Mouse (Mus musculus): ENCODE measurements around the gene Rnasel. TPM values are rescaled to one million over a fixed set of nuclear protein-coding genes. Genes with fewer than 3 reads are reported as not detected.
"Not testable (repeated sequence)": the region's sequence is repeated elsewhere in the genome, so short reads cannot be mapped to it uniquely, and the experiment has no call there.

Gene Rnasel
- polyA plus RNA-seq, 1 experiment from 2014 or later: 16.2 TPM

- Histone ChIP-seq H3K4me1 (peaks cover 28% of the 10 kb centered on the region), H3K9me3 (no peaks in the 10 kb centered on the region), H3K4me2 (peak overlapping the region; percentile 63), H3K9ac (peak overlapping the region; percentile 72), H3K36me3 (peaks cover 5% of the 10 kb centered on the region; the same call in 1 of the 2 replicates), H3K4me3 (peak overlapping the region; percentile 47), H3K27ac (0 out of 2 replicates have a peak overlapping the region, but pooled peaks have one; percentile 11), H3K27me3 (no peaks in the 10 kb centered on the region)
- 38% methylated on average over 6 of the region's 6 CpGs for WGBS
- no peak for ATAC-seq (ENCODE audit: insufficient number of reproducible peaks, insufficient read depth, low FRiP score, low TSS enrichment, low read depth)
Measured at GRCm38 (mm10) chr1:153750054-153750453, 828 bp downstream of the Rnasel start.

- 47% methylated on average over 13 of the region's 13 CpGs for WGBS
Measured at GRCm38 (mm10) chr1:153751763-153752301, 2.6 kb downstream of the Rnasel start.

GRCm38 (mm10) chr1:153752521-153752920 lies 3.3 kb downstream of the Rnasel start:
- no peaks in the 10 kb centered on the region for H3K27me3 ChIP-seq
- no peak overlapping the region for H3K4me3 ChIP-seq
- H3K27ac ChIP-seq: no peak overlapping the region
- H3K9ac ChIP-seq: peak overlapping the region; percentile 46
- H3K36me3 ChIP-seq: peaks cover 5% of the 10 kb centered on the region; the same call in 1 of the 2 replicates
- no peaks in the 10 kb centered on the region for H3K9me3 ChIP-seq
- no peak for ATAC-seq (ENCODE audit: insufficient number of reproducible peaks, insufficient read depth, low FRiP score, low TSS enrichment, low read depth)
- peak overlapping the region; percentile 46 for H3K4me2 ChIP-seq
- H3K4me1 ChIP-seq: peaks cover 23% of the 10 kb centered on the region
- 85% methylated on average over 6 of the region's 6 CpGs for WGBS

More at GRCm38 (mm10) chr1:153751763-153752301, 2.6 kb downstream of the Rnasel start:
- Histone ChIP-seq H3K4me1 (peaks cover 23% of the 10 kb centered on the region), H3K4me3 (peak overlapping the region; percentile 20), H3K4me2 (peak overlapping the region; percentile 46), H3K9ac (peak overlapping the region; percentile 46), H3K27ac (no peak overlapping the region), H3K36me3 (peaks cover 5% of the 10 kb centered on the region; the same call in 1 of the 2 replicates), H3K27me3 (no peaks in the 10 kb centered on the region), H3K9me3 (no peaks in the 10 kb centered on the region)
- ATAC-seq (ENCODE audit: insufficient number of reproducible peaks, insufficient read depth, low FRiP score, low TSS enrichment, low read depth): no peak

GRCm38 (mm10) chr1:153753725-153754464 lies 4.7 kb downstream of the Rnasel start:
- H3K36me3 ChIP-seq: peaks cover 11% of the 10 kb centered on the region; the same call in 1 of the 2 replicates
- H3K27ac ChIP-seq: no peak overlapping the region
- H3K9ac ChIP-seq: no peak overlapping the region
- 80% methylated on average over 25 of the region's 25 CpGs for WGBS
- H3K4me3 ChIP-seq: no peak overlapping the region
- no peak overlapping the region for H3K4me2 ChIP-seq
- H3K4me1 ChIP-seq: peaks cover 16% of the 10 kb centered on the region
- no peaks in the 10 kb centered on the region for H3K27me3 ChIP-seq
- no peak for ATAC-seq (ENCODE audit: insufficient number of reproducible peaks, insufficient read depth, low FRiP score, low TSS enrichment, low read depth)
- no peaks in the 10 kb centered on the region for H3K9me3 ChIP-seq

GRCm38 (mm10) chr1:153764136-153764535 lies 14.9 kb downstream of the Rnasel start:
- Histone ChIP-seq H3K9me3 (no peaks in the 10 kb centered on the region), H3K36me3 (no peaks in the 10 kb centered on the region), H3K4me3 (no peak overlapping the region), H3K9ac (no peak overlapping the region), H3K27me3 (no peaks in the 10 kb centered on the region), H3K4me2 (no peak overlapping the region), H3K4me1 (no peaks in the 10 kb centered on the region), H3K27ac (no peak overlapping the region)
- 86% methylated on average over 11 of the region's 11 CpGs for WGBS
- no peak for ATAC-seq (ENCODE audit: insufficient number of reproducible peaks, insufficient read depth, low FRiP score, low TSS enrichment, low read depth)

DNA sequence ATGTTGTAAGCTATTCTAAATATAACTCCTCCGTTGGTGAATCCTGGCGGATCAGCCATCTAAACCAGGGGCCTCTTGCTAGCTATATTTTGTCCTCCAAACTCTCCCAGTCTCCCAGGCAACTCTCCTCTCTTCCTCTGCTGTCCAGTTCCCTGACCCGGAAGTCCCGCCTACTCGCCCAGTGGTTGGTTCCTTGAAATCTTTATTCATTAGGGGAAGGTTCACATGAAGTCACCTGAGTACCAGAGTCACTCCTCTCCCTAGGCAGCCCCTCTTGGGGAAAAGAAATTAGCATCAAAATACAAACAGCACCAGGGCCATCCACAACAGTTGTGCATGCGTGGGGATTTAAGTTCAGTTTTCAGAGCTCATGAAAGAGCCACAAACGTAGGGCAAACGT lies 17.1 kb downstream of the Rnasel start:
- H3K4me3 ChIP-seq: no peak overlapping the region
- WGBS: 45% methylated on average over 8 of the region's 8 CpGs
- ATAC-seq (ENCODE audit: insufficient number of reproducible peaks, insufficient read depth, low FRiP score, low TSS enrichment, low read depth): no peak

DNA sequence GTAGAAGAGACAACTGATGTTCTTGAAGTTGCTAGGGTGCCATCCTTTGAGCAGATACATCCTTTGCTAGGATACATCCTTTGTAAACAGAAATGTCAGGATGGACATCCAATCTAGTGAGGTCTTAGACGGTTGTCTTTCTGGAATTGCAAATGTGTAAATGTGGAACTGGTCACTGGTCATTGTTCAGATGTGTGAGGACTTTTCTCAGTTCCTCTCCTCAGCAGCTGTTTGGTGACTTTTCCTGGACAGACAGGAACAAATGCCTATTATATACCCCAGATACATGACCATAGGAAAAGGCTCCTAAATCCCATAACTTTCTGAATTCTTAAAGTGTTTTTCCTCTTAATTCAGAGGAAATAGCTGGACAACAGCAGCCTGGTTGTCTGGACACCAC lies 18.1 kb downstream of the Rnasel start:
- no peak overlapping the region for H3K27ac ChIP-seq
- H3K4me1 ChIP-seq: no peaks in the 10 kb centered on the region
- no peaks in the 10 kb centered on the region for H3K36me3 ChIP-seq
- ATAC-seq (ENCODE audit: insufficient number of reproducible peaks, insufficient read depth, low FRiP score, low TSS enrichment, low read depth): no peak
- no peaks in the 10 kb centered on the region for H3K9me3 ChIP-seq
- H3K27me3 ChIP-seq: no peaks in the 10 kb centered on the region
- no peak overlapping the region for H3K4me2 ChIP-seq
- WGBS: 88% methylated on average over 1 of the region's 1 CpGs
- H3K9ac ChIP-seq: no peak overlapping the region
- H3K4me3 ChIP-seq: no peak overlapping the region

More for the DNA sequence above, 17.1 kb downstream of the Rnasel start:
- H3K27me3 ChIP-seq: no peaks in the 10 kb centered on the region
- H3K36me3 ChIP-seq: no peaks in the 10 kb centered on the region
- no peaks in the 10 kb centered on the region for H3K4me1 ChIP-seq
- H3K9me3 ChIP-seq: no peaks in the 10 kb centered on the region
- no peak overlapping the region for H3K9ac ChIP-seq
- no peak overlapping the region for H3K27ac ChIP-seq
- H3K4me2 ChIP-seq: no peak overlapping the region

DNA sequence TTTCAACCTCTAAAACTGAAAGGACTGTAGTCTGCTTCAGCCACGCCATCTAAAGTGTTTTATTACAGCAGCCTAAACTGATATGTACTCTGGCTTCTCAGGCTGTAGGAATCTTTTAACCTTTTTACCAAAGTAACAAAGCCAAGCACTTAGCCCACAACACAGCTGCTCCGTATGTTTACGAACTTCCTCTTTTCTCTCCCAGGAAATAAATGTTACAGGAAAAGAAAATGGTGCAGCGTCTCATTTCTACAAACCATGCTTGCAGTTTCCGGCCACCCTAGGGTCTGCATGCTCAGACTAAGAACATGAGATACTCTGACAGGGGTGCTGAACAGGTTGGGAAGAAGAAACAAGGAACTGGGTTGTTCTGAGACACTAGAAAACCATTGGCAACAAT lies 19.2 kb downstream of the Rnasel start:
- Histone ChIP-seq H3K4me3 (no peak overlapping the region), H3K9ac (no peak overlapping the region), H3K4me2 (no peak overlapping the region), H3K4me1 (no peaks in the 10 kb centered on the region), H3K27me3 (no peaks in the 10 kb centered on the region), H3K36me3 (no peaks in the 10 kb centered on the region), H3K9me3 (no peaks in the 10 kb centered on the region), H3K27ac (no peak overlapping the region)
- ATAC-seq (ENCODE audit: insufficient number of reproducible peaks, insufficient read depth, low FRiP score, low TSS enrichment, low read depth): no peak
- WGBS: 89% methylated on average over 5 of the region's 5 CpGs

DNA sequence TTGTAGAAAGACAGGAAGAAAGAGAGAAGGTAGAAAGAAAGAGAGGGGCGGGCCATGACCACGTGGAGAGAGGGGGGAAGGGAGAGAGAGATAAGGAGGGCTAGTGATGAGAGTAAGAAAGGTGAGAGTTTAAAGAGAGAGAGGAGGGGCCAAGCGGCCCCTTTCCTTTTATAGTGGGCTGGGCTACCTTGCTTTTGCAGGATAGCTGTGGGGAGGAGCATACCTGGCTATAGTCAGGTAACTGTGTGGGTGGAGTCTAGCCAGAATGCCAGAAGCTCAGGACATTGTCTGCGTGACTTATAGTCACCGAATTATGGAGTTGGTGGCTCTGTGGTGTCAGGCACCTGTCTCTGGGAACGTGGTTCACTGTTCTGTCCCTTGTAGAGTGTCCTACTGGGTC lies 20.3 kb downstream of the Rnasel start:
- H3K27me3 ChIP-seq; H3K4me1 ChIP-seq; H3K4me2 ChIP-seq; H3K9ac ChIP-seq; H3K27ac ChIP-seq; H3K4me3 ChIP-seq; ATAC-seq (ENCODE audit: insufficient number of reproducible peaks, insufficient read depth, low FRiP score, low TSS enrichment, low read depth); H3K9me3 ChIP-seq; H3K36me3 ChIP-seq: not testable (repeated sequence)
- WGBS: 61% methylated on average over 6 of the region's 6 CpGs

- no peak overlapping the region for H3K9ac ChIP-seq
- H3K27me3 ChIP-seq: no peaks in the 10 kb centered on the region
- no peak overlapping the region for H3K4me2 ChIP-seq
- H3K4me1 ChIP-seq: 0 out of 2 replicates have a peak, but pooled peaks cover 3% of the 10 kb centered on the region
- H3K27ac ChIP-seq: no peak overlapping the region
- no peak for ATAC-seq (ENCODE audit: insufficient number of reproducible peaks, insufficient read depth, low FRiP score, low TSS enrichment, low read depth)
- H3K4me3 ChIP-seq: no peak overlapping the region
- H3K9me3 ChIP-seq: no peaks in the 10 kb centered on the region
- 75% methylated on average over 10 of the region's 10 CpGs for WGBS
- H3K36me3 ChIP-seq: no peaks in the 10 kb centered on the region
Measured at GRCm38 (mm10) chr1:153769998-153770775, 21.0 kb downstream of the Rnasel start.

- H3K4me3 ChIP-seq: no peak overlapping the region
- H3K4me2 ChIP-seq: no peak overlapping the region
- H3K36me3 ChIP-seq: no peaks in the 10 kb centered on the region
- H3K27me3 ChIP-seq: no peaks in the 10 kb centered on the region
- H3K27ac ChIP-seq: no peak overlapping the region
- 0 out of 2 replicates have a peak, but pooled peaks cover 4% of the 10 kb centered on the region for H3K4me1 ChIP-seq
- ATAC-seq (ENCODE audit: insufficient number of reproducible peaks, insufficient read depth, low FRiP score, low TSS enrichment, low read depth): no peak
- 60% methylated on average over 1 of the region's 1 CpGs for WGBS
- no peaks in the 10 kb centered on the region for H3K9me3 ChIP-seq
- H3K9ac ChIP-seq: no peak overlapping the region
Measured at GRCm38 (mm10) chr1:153770776-153771167, 21.5 kb downstream of the Rnasel start.

Data from embryonic facial prominence, embryonic 13.5 days (tissue).